Mouse (Mus musculus): ENCODE results near the gene Sf1.

DNA sequence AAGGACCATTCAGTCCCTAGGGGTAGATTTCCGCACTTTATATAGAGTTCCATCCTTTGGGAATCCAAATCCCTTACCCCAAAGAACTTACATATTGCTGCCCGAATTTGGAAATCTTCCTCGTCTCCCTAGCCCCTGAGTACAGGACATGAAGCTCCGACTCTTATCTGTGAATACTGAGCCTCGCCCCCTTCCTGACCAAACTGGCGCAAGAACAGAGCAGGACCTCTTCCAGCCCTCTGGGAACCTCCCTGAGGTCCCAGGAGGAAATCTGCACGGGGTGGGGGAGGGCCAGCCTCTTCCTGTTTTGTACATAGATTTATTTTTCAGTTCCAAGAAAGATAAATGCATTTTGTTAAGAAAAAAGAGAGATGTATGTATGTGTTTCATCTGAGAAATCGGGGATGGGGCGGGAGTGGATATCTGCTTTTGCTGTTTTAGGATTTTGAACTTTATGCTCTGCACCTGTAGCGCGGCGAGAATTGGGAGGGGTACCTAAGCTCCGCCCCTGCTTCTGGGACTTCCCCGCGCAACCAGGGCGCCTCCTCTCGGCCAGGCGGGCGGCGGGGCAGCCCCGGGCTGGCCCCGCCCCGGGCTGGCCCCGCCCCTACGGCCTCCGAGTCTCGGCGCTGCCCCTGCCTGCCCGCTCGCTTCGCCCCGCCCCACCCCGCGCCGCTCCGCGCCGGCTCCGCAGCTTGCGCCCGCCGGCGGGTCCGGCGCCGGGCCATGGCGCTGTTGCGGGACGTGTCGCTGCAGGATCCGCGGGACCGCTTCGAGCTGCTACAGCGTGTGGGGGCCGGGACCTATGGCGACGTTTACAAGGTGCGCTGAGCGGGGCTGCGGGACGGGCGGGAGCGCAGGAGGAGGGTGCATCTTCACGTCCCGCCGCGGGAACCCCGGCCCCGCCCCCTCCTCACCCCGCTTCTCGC lies 22.7 kb upstream of the Sf1 start, which contains the start of gene Map4k2:
- TF ChIP-seq CTCF (IDR thresholded peaks at IDR 0.05; ENCODE audit: borderline replicate concordance, insufficient read depth, low read length) (0 out of 2 replicates have a peak, but pooled peaks have one; percentile 2), POLR2A (IDR thresholded peaks at IDR 0.05; ENCODE audit: low read depth, low read length) (peak; percentile 49; the same call in 1 of the 2 replicates)
